Mouse (Mus musculus): ENCODE data around the gene Kctd8. TPM values are rescaled to one million over a fixed set of nuclear protein-coding genes. Genes with fewer than 3 reads are reported as not detected.

Kctd8 gene
- polyA plus RNA-seq (2014; fragmentation: Nextera tagmentation; extraction: Ambion mirVana): 0.70 and 0.97 TPM in 2 replicates

DNA sequence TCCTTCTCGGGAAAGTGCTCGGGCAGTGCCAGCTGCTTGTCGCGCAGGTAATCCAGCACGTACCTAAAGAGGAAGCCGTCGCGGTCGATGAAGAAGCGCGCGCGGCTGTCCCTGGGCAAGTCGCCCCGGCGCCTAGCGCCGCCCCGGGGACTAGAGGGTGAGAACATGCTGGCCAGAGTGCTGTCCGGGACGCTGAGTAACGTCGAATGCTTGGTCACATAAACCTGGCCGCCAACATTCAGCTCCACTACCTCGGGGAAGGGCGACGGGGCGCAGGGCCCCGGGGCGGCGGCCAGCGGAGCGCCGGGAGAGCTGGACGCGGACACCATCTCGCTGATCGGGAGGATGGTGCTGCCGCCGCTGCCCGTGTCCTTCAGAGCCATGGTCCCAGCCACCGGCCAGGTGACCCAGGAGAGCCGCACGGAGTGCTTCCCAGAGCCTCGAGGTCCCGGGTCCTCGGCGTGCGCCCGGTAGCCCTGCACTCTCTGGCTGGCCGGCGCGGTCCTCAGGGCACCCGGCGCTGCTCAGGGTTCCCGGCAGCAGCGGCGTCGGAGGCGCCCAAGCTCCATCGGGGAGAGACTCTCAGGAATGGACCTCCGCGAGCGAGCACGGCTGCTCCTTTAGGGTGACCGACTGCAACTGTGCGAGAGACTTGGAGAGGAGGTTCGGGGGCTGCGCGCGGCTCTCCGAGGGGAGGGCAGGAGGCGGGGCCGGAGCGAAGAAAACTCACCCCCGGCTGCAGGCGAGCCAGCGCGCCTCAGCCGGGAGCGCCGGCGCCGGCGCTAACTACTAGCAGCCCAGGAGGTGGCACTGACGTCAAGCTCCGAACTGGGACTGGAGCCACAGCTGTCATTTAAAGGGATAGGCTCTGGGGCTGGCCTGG, at the start of gene Kctd8:
Gene Kctd8 (minus strand): TSS at position 761 of the 883 bp plus-strand sequence.
- Histone ChIP-seq H3K36me3 (ENCODE audit: control insufficient read depth, insufficient read depth, low read length) (no peaks in the 10 kb centered on the region), H3K4me1 (replicated peaks; ENCODE audit: control insufficient read depth, insufficient read depth, low read length) (peaks cover 3% of the 10 kb centered on the region; the same call in 1 of the 2 replicates), H3K9ac (ENCODE audit: low read length) (peak within 1 kb of the TSS; percentile 13; the same call in 1 of the 2 replicates), H3K9me3 (ENCODE audit: control insufficient read depth, low read length) (no peaks in the 10 kb centered on the region), H3K27me3 (replicated peaks; ENCODE audit: control insufficient read depth, insufficient read depth, low read length) (peaks cover 24% of the 10 kb centered on the region), H3K4me3 (ENCODE audit: low read depth, low read length) (peak within 1 kb of the TSS; percentile 50), H3K4me2 (ENCODE audit: low read length) (peak within 1 kb of the TSS; percentile 82), H3K27ac (ENCODE audit: low read depth) (no peak within 1 kb of the TSS)
- ATAC-seq (replicated peaks; ENCODE audit: low FRiP score, low TSS enrichment, low read depth) (peak; percentile 90), DNase-seq (ENCODE audit: low spot score) (peak; percentile 85)
- WGBS: under 1% methylated on average over 87 of the region's 87 CpGs

DNA sequence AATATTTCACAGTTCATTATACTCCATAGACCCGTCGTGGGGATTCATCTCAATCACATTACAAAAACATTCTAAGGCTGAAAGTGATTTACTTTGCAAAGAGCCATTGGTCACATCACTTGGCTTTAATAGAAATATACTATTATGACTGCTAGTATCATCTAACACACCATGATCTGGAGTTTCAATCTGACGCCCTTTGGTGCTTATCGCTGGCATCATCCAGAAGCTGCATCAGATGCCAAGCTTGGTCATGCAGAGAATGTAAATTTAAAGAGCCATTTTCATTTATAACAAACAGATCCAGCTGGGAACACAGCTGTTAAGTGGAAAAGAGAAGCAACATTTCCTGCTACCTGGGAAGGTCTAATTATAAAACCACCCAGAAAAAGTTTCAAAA, 37.6 kb upstream of the Kctd8 start:
- no peak overlapping the region for H3K4me3 ChIP-seq (ENCODE audit: low read depth, low read length)
- WGBS: 89% methylated on average over 4 of the region's 4 CpGs
- H3K27ac ChIP-seq (ENCODE audit: low read depth): no peak overlapping the region
- H3K4me2 ChIP-seq (ENCODE audit: low read length): no peak overlapping the region
- DNase-seq (ENCODE audit: low spot score) (no peak), ATAC-seq (replicated peaks; ENCODE audit: low FRiP score, low TSS enrichment, low read depth) (no peak)
- H3K27me3 ChIP-seq (replicated peaks; ENCODE audit: control insufficient read depth, insufficient read depth, low read length): no peaks in the 10 kb centered on the region
- no peaks in the 10 kb centered on the region for H3K4me1 ChIP-seq (replicated peaks; ENCODE audit: control insufficient read depth, insufficient read depth, low read length)
- no peak overlapping the region for H3K9ac ChIP-seq (ENCODE audit: low read length)
- H3K9me3 ChIP-seq (ENCODE audit: control insufficient read depth, low read length): no peaks in the 10 kb centered on the region
- H3K36me3 ChIP-seq (ENCODE audit: control insufficient read depth, insufficient read depth, low read length): no peaks in the 10 kb centered on the region

DNA sequence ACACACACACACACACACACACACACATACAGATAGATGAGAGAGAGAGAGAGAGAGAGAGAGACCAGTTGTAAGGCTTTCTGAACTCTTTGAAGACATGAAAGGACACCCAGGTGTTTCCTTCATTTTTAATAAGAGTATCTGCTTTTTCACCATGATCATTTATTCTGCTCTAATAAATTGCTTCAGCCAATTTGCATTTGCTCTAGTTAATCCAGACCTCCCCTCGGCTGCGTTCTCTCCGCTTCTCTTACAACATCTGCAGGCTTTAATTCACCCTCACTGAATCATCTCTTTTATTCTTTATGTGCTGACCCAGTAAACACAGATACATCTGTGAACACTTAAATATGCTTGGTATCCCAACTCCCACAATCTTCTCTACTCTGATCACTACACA, 9.1 kb upstream of the Kctd8 start:
- Histone ChIP-seq H3K4me1 (replicated peaks; ENCODE audit: control insufficient read depth, insufficient read depth, low read length) (no peaks in the 10 kb centered on the region), H3K9me3 (ENCODE audit: control insufficient read depth, low read length) (no peaks in the 10 kb centered on the region), H3K27ac (ENCODE audit: low read depth) (no peak overlapping the region), H3K4me3 (ENCODE audit: low read depth, low read length) (no peak overlapping the region), H3K36me3 (ENCODE audit: control insufficient read depth, insufficient read depth, low read length) (no peaks in the 10 kb centered on the region), H3K4me2 (ENCODE audit: low read length) (no peak overlapping the region), H3K9ac (ENCODE audit: low read length) (no peak overlapping the region), H3K27me3 (replicated peaks; ENCODE audit: control insufficient read depth, insufficient read depth, low read length) (no peaks in the 10 kb centered on the region)
- WGBS: 62% methylated on average over 3 of the region's 3 CpGs
- DNase-seq (ENCODE audit: low spot score) (no peak), ATAC-seq (replicated peaks; ENCODE audit: low FRiP score, low TSS enrichment, low read depth) (no peak)

DNA sequence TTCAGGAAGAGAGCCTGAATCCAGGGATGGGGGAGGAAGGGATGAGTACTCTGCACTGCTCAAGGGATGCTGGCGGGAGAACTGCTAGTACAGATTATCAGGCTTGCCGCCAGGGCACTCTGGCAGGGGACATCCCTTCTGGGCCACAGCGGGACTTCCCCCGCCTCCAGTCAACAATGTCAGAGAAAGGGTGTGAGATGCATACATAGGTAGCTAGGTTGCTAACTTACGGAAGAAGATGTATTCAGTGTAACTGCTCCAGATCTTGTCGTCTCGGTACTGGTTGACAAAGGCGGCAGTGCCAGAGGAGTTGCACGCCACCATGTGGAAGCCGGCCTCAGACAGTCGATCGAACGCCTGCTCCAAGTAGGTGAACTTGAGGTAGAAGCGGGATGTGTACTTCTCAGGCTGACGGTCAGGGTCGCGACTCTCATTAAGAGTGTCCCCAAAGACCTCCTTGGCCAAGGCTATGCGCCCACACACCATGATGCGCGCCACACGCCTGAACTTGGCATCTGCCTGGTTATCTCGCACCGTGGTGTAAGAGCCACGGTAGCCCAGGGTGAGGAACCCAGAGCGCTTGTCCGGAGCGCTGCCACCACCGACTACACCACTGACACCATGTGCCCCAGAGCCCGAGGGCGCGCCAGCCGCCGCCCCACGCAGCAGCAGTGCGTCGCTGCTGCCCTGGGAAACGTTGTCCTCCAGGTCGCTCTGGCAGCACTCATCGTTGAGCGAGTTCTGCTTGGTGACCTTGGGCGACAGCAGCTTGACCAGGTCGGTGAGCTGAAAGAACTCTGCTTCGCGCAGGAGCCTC, 1.2 kb downstream of the Kctd8 start:
- under 1% methylated on average over 44 of the region's 44 CpGs for WGBS

DNA sequence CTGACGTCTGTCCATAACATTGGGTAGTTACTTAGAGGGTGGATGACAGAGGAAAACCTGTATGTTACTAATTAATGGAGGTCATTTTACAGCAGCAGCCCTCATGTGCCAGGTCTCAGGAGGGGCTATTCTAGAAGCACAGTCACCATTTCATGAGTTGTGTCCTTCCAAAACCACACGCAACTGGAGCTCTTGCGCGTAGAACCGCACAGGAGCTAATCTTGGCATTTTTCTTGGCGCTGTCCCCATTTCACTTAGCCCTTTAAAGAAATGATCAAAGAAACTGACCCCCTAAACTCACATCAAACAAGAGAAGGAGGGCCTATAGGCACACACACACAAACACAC, 1.9 kb downstream of the Kctd8 start:
- peaks cover 3% of the 10 kb centered on the region; the same call in 1 of the 2 replicates for H3K4me1 ChIP-seq (replicated peaks; ENCODE audit: control insufficient read depth, insufficient read depth, low read length)
- H3K4me3 ChIP-seq (ENCODE audit: low read depth, low read length): no peak overlapping the region
- H3K36me3 ChIP-seq (ENCODE audit: control insufficient read depth, insufficient read depth, low read length): no peaks in the 10 kb centered on the region
- no peak overlapping the region for H3K9ac ChIP-seq (ENCODE audit: low read length)
- ATAC-seq (replicated peaks; ENCODE audit: low FRiP score, low TSS enrichment, low read depth) (no peak), DNase-seq (ENCODE audit: low spot score) (no peak)
- no peaks in the 10 kb centered on the region for H3K9me3 ChIP-seq (ENCODE audit: control insufficient read depth, low read length)
- 74% methylated on average over 6 of the region's 6 CpGs for WGBS
- H3K27me3 ChIP-seq (replicated peaks; ENCODE audit: control insufficient read depth, insufficient read depth, low read length): peaks cover 24% of the 10 kb centered on the region
- H3K27ac ChIP-seq (ENCODE audit: low read depth): no peak overlapping the region
- no peak overlapping the region for H3K4me2 ChIP-seq (ENCODE audit: low read length)

More for the DNA sequence above, 1.2 kb downstream of the Kctd8 start:
- ATAC-seq (replicated peaks; ENCODE audit: low FRiP score, low TSS enrichment, low read depth) (peak; percentile 25), DNase-seq (ENCODE audit: low spot score) (peak; percentile 75)
- no peak overlapping the region for H3K27ac ChIP-seq (ENCODE audit: low read depth)
- peak overlapping the region; percentile 50 for H3K4me3 ChIP-seq (ENCODE audit: low read depth, low read length)
- H3K4me1 ChIP-seq (replicated peaks; ENCODE audit: control insufficient read depth, insufficient read depth, low read length): peaks cover 3% of the 10 kb centered on the region; the same call in 1 of the 2 replicates
- peak overlapping the region; percentile 82 for H3K4me2 ChIP-seq (ENCODE audit: low read length)
- no peaks in the 10 kb centered on the region for H3K36me3 ChIP-seq (ENCODE audit: control insufficient read depth, insufficient read depth, low read length)
- peak overlapping the region; percentile 13; the same call in 1 of the 2 replicates for H3K9ac ChIP-seq (ENCODE audit: low read length)
- H3K9me3 ChIP-seq (ENCODE audit: control insufficient read depth, low read length): no peaks in the 10 kb centered on the region
- H3K27me3 ChIP-seq (replicated peaks; ENCODE audit: control insufficient read depth, insufficient read depth, low read length): peaks cover 24% of the 10 kb centered on the region

DNA sequence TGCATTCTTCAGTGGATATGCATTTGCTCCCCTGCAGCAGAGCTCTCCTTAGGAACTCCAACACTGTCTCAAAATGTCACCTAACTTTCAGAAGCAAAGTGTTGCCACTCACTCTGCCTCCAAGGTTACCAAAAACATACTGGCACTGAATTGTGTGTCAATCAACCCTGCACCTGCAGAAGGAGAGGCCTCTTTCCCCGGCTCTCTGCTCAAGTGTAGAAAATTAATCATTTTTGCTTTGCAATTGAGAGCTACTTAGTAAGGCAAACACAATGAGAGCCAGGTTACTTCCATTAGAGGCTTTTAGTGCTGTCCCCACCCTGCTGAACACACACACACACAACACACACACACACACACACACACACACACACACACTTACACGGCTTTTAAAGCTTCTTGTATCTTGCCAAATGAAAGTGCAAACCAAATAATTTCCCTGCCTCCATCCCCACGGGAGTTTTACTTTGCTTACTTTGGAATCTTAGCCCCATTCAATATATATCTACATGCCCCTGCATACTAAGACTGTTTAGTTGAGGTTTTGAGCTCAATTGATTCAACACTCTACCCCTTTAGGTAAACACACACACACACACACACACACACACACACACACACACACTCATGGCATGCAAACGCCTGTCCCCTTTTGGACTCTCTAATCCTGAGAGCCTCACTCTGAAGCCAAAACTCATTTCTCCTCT, 2.4 kb downstream of the Kctd8 start:
- no peak overlapping the region for H3K27ac ChIP-seq (ENCODE audit: low read depth)
- DNase-seq (ENCODE audit: low spot score) (no peak), ATAC-seq (replicated peaks; ENCODE audit: low FRiP score, low TSS enrichment, low read depth) (no peak)
- H3K4me3 ChIP-seq (ENCODE audit: low read depth, low read length): no peak overlapping the region
- peaks cover 24% of the 10 kb centered on the region for H3K27me3 ChIP-seq (replicated peaks; ENCODE audit: control insufficient read depth, insufficient read depth, low read length)
- H3K9me3 ChIP-seq (ENCODE audit: control insufficient read depth, low read length): no peaks in the 10 kb centered on the region
- H3K36me3 ChIP-seq (ENCODE audit: control insufficient read depth, insufficient read depth, low read length): no peaks in the 10 kb centered on the region
- no peak overlapping the region for H3K9ac ChIP-seq (ENCODE audit: low read length)
- H3K4me1 ChIP-seq (replicated peaks; ENCODE audit: control insufficient read depth, insufficient read depth, low read length): peaks cover 3% of the 10 kb centered on the region; the same call in 1 of the 2 replicates
- H3K4me2 ChIP-seq (ENCODE audit: low read length): no peak overlapping the region
- 49% methylated on average over 4 of the region's 4 CpGs for WGBS

DNA sequence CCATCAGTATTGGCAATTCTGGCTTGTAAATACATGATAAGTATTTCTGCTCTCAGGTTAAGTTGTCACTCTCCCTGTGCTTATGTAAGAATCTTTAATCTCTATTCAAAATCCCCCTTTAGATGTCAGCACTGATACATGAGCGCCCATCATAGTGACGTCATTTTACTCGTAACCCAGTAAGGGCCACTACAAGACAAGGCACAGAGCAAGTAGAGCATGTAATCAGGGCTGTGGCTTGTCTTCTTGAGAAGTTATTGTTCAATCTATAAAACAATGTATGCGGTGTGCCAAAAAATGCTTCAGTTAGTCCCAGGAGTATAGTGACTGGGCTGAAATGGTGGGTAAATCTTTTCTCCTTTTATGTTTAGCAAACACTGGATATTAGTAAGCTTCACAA, 13.9 kb downstream of the Kctd8 start:
- H3K27me3 ChIP-seq (replicated peaks; ENCODE audit: control insufficient read depth, insufficient read depth, low read length): no peaks in the 10 kb centered on the region
- ATAC-seq (replicated peaks; ENCODE audit: low FRiP score, low TSS enrichment, low read depth) (no peak), DNase-seq (ENCODE audit: low spot score) (no peak)
- no peak overlapping the region for H3K4me2 ChIP-seq (ENCODE audit: low read length)
- 85% methylated on average over 4 of the region's 4 CpGs for WGBS
- H3K4me1 ChIP-seq (replicated peaks; ENCODE audit: control insufficient read depth, insufficient read depth, low read length): no peaks in the 10 kb centered on the region
- H3K36me3 ChIP-seq (ENCODE audit: control insufficient read depth, insufficient read depth, low read length): no peaks in the 10 kb centered on the region
- H3K4me3 ChIP-seq (ENCODE audit: low read depth, low read length): no peak overlapping the region
- no peak overlapping the region for H3K27ac ChIP-seq (ENCODE audit: low read depth)
- no peak overlapping the region for H3K9ac ChIP-seq (ENCODE audit: low read length)
- H3K9me3 ChIP-seq (ENCODE audit: control insufficient read depth, low read length): no peaks in the 10 kb centered on the region

DNA sequence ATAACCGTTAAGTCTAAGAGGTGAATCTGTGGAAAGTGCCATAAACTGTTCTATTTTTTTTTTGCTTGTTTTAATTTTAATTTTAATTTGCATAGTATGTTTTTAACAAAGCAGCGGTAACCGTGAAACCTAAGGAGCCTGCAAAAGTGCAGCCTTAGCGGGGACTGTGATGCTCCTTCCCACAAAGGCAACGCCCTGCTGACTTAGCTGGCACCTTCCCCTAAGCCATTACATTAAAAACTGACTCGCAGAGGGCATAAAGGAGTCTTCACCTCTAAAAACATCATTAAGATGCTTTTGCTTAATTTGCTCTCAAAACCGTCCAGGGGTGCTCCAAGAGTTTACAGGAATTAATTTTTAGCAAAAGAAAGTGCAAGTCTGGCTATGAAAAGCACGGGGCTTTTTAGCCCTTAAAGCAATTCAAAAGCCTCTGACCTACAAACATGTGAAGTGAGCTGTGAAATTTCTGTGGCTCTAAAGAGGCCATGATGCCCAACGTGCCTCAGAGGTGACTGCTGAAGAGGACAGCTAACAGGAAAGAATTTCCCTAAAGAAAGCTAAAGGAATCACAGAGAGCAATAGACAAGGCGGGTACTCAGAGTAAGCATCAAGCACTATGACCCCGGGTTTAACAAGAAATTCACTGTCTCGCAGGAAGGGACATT, 16.8 kb downstream of the Kctd8 start:
- Histone ChIP-seq H3K4me1 (replicated peaks; ENCODE audit: control insufficient read depth, insufficient read depth, low read length) (no peaks in the 10 kb centered on the region), H3K27ac (ENCODE audit: low read depth) (no peak overlapping the region), H3K4me2 (ENCODE audit: low read length) (no peak overlapping the region), H3K9me3 (ENCODE audit: control insufficient read depth, low read length) (no peaks in the 10 kb centered on the region), H3K27me3 (replicated peaks; ENCODE audit: control insufficient read depth, insufficient read depth, low read length) (no peaks in the 10 kb centered on the region), H3K4me3 (ENCODE audit: low read depth, low read length) (no peak overlapping the region), H3K9ac (ENCODE audit: low read length) (no peak overlapping the region), H3K36me3 (ENCODE audit: control insufficient read depth, insufficient read depth, low read length) (no peaks in the 10 kb centered on the region)
- WGBS: 77% methylated on average over 12 of the region's 12 CpGs
- DNase-seq (ENCODE audit: low spot score): no peak
- no peak for ATAC-seq (replicated peaks; ENCODE audit: low FRiP score, low TSS enrichment, low read depth)

Data from intestine, embryonic 14.5 days (tissue).